Mouse (Mus musculus) testis, adult 2 months (tissue): ENCODE measurements around the gene Cfap44.

Experiments
- CTCF ChIP-seq: fragments of 200-500 bp; IDR thresholded peaks from 2 replicates; pipeline ENCODE4 v1.5.1; 2012; ENCODE audit warnings: low read depth, mild to moderate bottlenecking, inconsistent platforms, low read length, moderate library complexity; ENCODE audit not compliant: control insufficient read depth, insufficient read depth, insufficient replicate concordance
- POLR2A ChIP-seq: fragments of 200-500 bp; IDR thresholded peaks from 2 replicates; pipeline ENCODE4 v1.6.1; 2012; ENCODE audit warnings: low read depth, mild to moderate bottlenecking, inconsistent platforms, low read length, moderate library complexity; ENCODE audit not compliant: control insufficient read depth

GRCm38 (mm10) chr16:44530829-44531228, 136.2 kb downstream of the Cfap44 start:
- no peak for TF ChIP-seq CTCF
- peak; percentile 82; the same call in 1 of the 2 replicates for TF ChIP-seq POLR2A
